Mouse (Mus musculus) embryonic facial prominence, embryonic 14.5 days (tissue): ENCODE measurements around the gene Tril. TPM values are rescaled to one million over a fixed set of nuclear protein-coding genes. Genes with fewer than 3 reads are reported as not detected.

Source experiments
- ATAC-seq: fragments of 200-750 bp; cut with Nextera tagmentation; 2 replicates; pipeline ENCODE4 v1.8.0; 2017; ENCODE audit warnings: low read depth, moderate number of reproducible peaks, moderate TSS enrichment
- DNase-seq: peaks from one replicate; pipeline ENCODE4 v3.0.0-alpha.2; 2015; ENCODE audit warnings: low spot score
- H3K27ac ChIP-seq: fragments of 300-500 bp; sonication (generic); replicated peaks from 2 replicates; pipeline ENCODE4 v1.5.1; 2014; ENCODE audit warnings: low read depth, mild to moderate bottlenecking, low read length, moderate library complexity
- H3K27me3 ChIP-seq: fragments of 300-500 bp; sonication (generic); replicated peaks from 2 replicates; pipeline ENCODE4 v1.6.1; 2014; ENCODE audit warnings: low read length; ENCODE audit not compliant: control insufficient read depth, insufficient read depth
- H3K36me3 ChIP-seq: fragments of 300-500 bp; sonication (generic); 2 replicates; pipeline ENCODE4 v1.6.1; 2014; ENCODE audit warnings: low read length, mixed read lengths; ENCODE audit not compliant: control insufficient read depth, insufficient read depth
- H3K4me1 ChIP-seq: fragments of 300-500 bp; sonication (generic); 2 replicates; pipeline ENCODE4 v1.6.1; 2014; ENCODE audit warnings: antibody characterized with exemption, low read length; ENCODE audit not compliant: control insufficient read depth, insufficient read depth
- H3K4me2 ChIP-seq: fragments of 300-500 bp; sonication (generic); 2 replicates; pipeline ENCODE4 v1.6.1; 2014; ENCODE audit warnings: low read depth, mild to moderate bottlenecking, low read length, moderate library complexity, mixed read lengths
- H3K4me3 ChIP-seq: fragments of 300-500 bp; sonication (generic); 2 replicates; pipeline ENCODE4 v1.5.1; 2014; ENCODE audit warnings: low read depth, mild to moderate bottlenecking, low read length
- H3K9ac ChIP-seq: fragments of 300-500 bp; sonication (generic); 2 replicates; pipeline ENCODE4 v1.6.1; 2014; ENCODE audit warnings: low read depth, mild to moderate bottlenecking, low read length, moderate library complexity, mixed read lengths
- H3K9me3 ChIP-seq: fragments of 300-500 bp; sonication (generic); 2 replicates; pipeline ENCODE4 v1.6.1; 2016; ENCODE audit warnings: low read length; ENCODE audit not compliant: control insufficient read depth
- WGBS: fragments of 180-500 bp; shearing (Covaris S2); extraction: QIAGEN DNeasy Blood & Tissue Kit; methylation state at CpG from one replicate; pipeline ENCODE4 v1.1.7; 2014; 5-methylcytosine and 5-hydroxymethylcytosine counted together
- polyA plus RNA-seq: library from polyadenylated mRNA; unstranded; fragments of >200 nt; fragmentation: Nextera tagmentation; extraction: Ambion mirVana; gene quantifications from 2 replicates; pipeline ENCODE4 v1.2.1, GENCODE M21; 2014

Tril gene
- polyA plus RNA-seq, 1 experiment from 2014 or later, result 27.0 TPM

DNA sequence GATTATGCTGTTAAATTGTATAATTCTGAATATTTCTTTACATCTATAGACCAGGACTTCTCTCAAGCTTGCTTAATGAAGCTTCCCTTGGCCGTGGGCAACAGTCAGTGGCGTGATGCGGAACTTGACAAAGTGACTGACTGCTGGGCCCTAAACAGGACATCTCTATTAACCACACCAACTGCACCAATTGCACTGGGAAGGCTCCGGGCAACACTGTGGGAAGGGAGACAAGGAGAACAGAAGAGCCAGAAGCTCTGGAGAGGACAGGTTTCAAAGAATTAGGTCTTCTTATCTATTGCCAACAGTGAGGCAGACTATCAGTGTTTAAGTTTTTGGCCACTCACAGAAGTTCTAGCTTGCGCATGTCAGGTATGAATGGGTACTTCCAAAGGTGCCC is 38.4 kb downstream of the Tril start:
- Histone ChIP-seq H3K4me1 (peaks cover 4% of the 10 kb centered on the region), H3K27me3 (no peaks in the 10 kb centered on the region), H3K4me3 (no peak overlapping the region), H3K36me3 (no peaks in the 10 kb centered on the region), H3K4me2 (no peak overlapping the region), H3K9ac (no peak overlapping the region), H3K9me3 (no peaks in the 10 kb centered on the region), H3K27ac (no peak overlapping the region)
- no peak for DNase-seq
- no peak for ATAC-seq
- 86% methylated on average over 5 of the region's 5 CpGs for WGBS

DNA sequence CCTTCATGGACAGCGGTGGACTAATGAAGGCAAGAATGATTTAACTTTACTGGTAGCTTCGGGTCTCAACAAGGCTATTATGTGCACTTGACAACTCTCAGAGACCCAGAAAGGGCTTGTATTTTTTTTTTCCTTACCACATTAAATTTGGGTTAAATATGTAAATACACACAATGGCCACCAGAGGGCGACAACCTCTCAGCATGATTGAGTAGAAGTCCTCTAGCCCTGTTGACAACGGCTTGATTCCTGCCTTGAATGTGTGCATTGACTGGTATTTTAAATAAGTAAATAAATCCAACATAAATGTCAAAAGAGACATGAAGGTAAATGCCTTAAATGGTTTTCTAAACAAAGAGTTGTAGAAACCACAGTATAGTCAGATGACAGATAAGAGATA is 39.5 kb downstream of the Tril start:
- ATAC-seq, result no peak
- 12% methylated on average over 4 of the region's 4 CpGs for WGBS
- Histone ChIP-seq H3K4me3 (no peak overlapping the region), H3K4me2 (no peak overlapping the region), H3K9ac (no peak overlapping the region), H3K36me3 (no peaks in the 10 kb centered on the region), H3K4me1 (peaks cover 4% of the 10 kb centered on the region), H3K27ac (no peak overlapping the region), H3K27me3 (no peaks in the 10 kb centered on the region), H3K9me3 (no peaks in the 10 kb centered on the region)
- peak; percentile 82 for DNase-seq

DNA sequence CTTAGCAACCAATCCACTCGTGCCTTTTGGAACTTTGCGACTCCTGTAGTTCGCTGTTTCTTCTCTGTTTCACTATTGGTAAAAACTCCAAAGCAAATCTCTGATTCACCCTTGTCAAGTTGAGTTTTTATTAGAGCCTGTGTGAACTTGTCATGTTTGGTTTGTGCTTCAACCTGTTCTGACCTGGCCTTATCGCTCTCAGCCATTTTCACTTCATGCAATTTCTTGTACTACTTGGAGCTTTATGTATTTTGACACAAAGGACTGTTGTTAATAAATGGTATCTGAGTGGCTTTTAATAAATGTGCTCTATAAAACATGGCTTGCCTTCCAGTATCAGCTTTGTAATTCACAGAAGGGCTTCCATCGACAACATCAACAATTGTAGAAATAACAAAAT is 40.6 kb downstream of the Tril start:
- Histone ChIP-seq H3K9me3 (no peaks in the 10 kb centered on the region), H3K4me3 (no peak overlapping the region), H3K9ac (no peak overlapping the region), H3K27ac (no peak overlapping the region), H3K27me3 (no peaks in the 10 kb centered on the region), H3K36me3 (no peaks in the 10 kb centered on the region), H3K4me1 (peaks cover 4% of the 10 kb centered on the region), H3K4me2 (no peak overlapping the region)
- 79% methylated on average over 5 of the region's 5 CpGs for WGBS
- ATAC-seq (no peak), DNase-seq (no peak)

DNA sequence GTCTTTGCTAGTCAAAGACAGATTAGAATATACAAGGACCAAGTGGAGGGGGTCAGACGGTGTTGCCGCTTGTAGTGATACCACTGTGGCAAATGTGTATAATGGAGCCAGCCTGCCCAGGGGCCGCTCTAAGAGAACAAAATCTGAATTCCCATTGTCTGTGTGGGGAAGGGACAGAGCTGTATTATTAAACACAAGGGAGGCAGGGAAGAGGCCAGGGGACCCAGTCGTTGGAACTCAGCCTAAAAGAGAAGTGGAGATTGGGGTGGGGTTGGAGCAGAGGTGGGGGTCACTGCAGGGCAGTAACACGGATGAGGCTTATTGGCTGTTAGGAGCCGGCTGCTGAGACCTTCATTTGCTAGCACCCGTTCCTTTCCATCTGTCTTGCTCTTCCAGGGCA is 41.1 kb downstream of the Tril start:
- H3K27ac ChIP-seq, result no peak overlapping the region

DNA sequence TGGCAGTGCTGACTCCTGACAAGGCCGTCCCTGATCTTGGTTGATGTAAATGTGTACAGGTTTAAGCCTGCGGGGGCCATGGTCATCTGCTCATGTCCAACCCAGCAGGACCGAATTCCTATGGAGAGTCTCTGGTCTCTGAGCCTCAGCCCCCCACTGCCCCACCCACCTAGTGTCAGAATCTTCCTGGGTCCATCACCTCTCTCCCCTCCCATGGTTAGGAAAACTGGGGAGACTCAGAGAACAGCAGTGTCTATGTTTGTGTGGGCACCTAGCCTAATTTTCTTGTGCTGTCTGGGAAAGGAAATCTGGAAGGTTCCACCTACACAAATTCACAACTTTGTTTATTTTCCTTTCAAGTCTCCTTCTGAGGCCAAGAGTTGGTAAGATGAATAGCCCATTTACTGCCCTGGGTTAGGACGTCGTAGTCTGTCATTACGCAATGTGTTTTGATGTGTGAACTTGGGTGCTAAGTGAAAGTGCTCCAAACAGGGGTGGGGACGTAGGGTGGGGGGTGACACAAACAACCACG is 42.1 kb downstream of the Tril start:
- no peak for DNase-seq
- no peak overlapping the region for H3K4me2 ChIP-seq
- WGBS, result 64% methylated on average over 8 of the region's 8 CpGs
- no peak for ATAC-seq
- H3K4me3 ChIP-seq, result no peak overlapping the region
- H3K9me3 ChIP-seq, result no peaks in the 10 kb centered on the region
- H3K27me3 ChIP-seq, result no peaks in the 10 kb centered on the region
- no peaks in the 10 kb centered on the region for H3K36me3 ChIP-seq
- no peak overlapping the region for H3K27ac ChIP-seq
- H3K9ac ChIP-seq, result no peak overlapping the region
- H3K4me1 ChIP-seq, result peaks cover 4% of the 10 kb centered on the region

More for the DNA sequence above, 41.1 kb downstream of the Tril start:
- 56% methylated on average over 7 of the region's 7 CpGs for WGBS
- Histone ChIP-seq H3K4me2 (no peak overlapping the region), H3K4me1 (peaks cover 4% of the 10 kb centered on the region), H3K36me3 (no peaks in the 10 kb centered on the region), H3K27me3 (no peaks in the 10 kb centered on the region), H3K4me3 (no peak overlapping the region), H3K9me3 (no peaks in the 10 kb centered on the region), H3K9ac (no peak overlapping the region)
- no peak for DNase-seq
- ATAC-seq, result no peak

DNA sequence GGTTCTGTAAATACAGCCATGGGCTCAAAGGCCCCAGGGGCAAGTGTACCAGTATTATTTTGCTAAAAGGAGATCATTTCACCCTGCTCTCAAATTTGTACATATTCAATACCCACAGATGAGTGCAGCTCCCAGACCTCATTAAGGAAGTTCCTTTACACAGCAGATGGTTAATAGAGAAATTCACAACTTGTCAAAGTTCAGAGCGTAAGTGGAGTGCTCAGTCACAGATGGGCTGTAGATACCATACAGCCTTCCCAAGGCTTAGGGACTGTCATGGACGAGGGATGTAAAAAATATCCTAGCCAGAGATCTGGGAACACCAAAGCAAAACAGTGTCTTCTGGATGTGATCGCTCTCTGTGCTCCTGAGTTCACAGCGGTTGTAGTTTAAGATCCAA is 52.4 kb downstream of the Tril start:
- no peak overlapping the region for H3K9ac ChIP-seq
- 96% methylated on average over 4 of the region's 4 CpGs for WGBS
- DNase-seq (no peak), ATAC-seq (no peak)
- H3K4me3 ChIP-seq, result no peak overlapping the region
- no peaks in the 10 kb centered on the region for H3K4me1 ChIP-seq
- no peaks in the 10 kb centered on the region for H3K9me3 ChIP-seq
- no peak overlapping the region for H3K27ac ChIP-seq
- H3K4me2 ChIP-seq, result no peak overlapping the region
- no peaks in the 10 kb centered on the region for H3K27me3 ChIP-seq
- no peaks in the 10 kb centered on the region for H3K36me3 ChIP-seq

DNA sequence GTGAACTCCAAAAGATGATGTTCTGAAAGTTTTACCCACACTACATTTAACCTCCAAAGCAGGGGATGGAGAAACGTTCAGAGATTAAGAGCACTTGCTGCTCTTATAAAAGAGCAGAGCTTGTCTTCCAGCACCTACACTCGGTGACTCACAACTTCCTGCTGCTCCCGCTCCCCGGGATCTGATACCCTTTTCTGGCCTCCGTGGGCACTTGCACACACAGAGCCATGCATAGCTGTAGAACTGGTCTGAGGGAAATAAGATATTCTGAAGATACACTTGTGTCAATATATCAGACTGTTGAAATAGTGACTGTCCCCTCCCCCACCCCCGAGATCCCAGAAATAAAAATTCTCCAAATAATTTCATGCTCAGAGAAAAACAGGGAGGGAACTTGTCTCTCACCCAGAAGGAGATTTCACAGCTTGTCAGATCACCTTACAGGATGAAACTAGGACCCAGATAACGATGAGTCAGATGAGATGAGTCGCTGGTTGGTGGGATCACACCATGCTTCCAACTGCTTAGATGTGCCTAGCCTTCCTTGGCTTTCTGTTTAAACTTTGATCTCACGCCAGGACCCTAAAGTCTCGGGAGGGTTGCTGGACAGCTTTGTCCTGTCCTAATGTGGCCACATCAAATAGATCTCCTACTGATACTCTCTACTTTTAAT is 54.3 kb downstream of the Tril start:
- Histone ChIP-seq H3K9me3 (no peaks in the 10 kb centered on the region), H3K27ac (no peak overlapping the region), H3K36me3 (no peaks in the 10 kb centered on the region), H3K4me1 (no peaks in the 10 kb centered on the region; the same call in 1 of the 2 replicates), H3K4me3 (no peak overlapping the region), H3K4me2 (no peak overlapping the region), H3K9ac (no peak overlapping the region), H3K27me3 (no peaks in the 10 kb centered on the region)
- ATAC-seq, result no peak
- WGBS, result 45% methylated on average over 10 of the region's 10 CpGs
- peak; percentile 68 for DNase-seq

DNA sequence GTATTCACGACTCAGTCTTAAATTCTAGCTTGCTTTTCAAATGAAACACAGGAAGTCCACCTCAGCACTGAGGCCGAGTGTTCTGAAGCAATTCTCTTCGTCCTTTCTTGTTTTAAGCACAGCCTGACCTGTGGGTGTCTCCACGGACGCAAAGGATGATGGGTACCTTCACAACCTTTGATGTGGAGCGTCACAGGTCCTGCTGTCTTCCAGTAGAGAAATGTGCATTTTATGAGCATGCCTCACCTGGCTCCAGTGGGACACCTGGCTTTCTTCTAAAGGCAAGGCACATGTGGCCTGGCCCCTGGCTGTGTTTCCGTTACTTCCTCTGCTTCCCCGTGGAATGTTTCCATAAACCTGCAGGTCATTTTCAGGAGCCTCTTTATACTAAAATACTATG is 54.9 kb downstream of the Tril start:
- no peak overlapping the region; the same call in 1 of the 2 replicates for H3K27ac ChIP-seq
- H3K4me2 ChIP-seq, result no peak overlapping the region
- no peaks in the 10 kb centered on the region for H3K36me3 ChIP-seq
- ATAC-seq (no peak), DNase-seq (no peak)
- H3K9me3 ChIP-seq, result no peaks in the 10 kb centered on the region
- H3K27me3 ChIP-seq, result no peaks in the 10 kb centered on the region
- no peak overlapping the region for H3K4me3 ChIP-seq
- H3K4me1 ChIP-seq, result peaks cover 6% of the 10 kb centered on the region
- 48% methylated on average over 8 of the region's 8 CpGs for WGBS
- H3K9ac ChIP-seq, result no peak overlapping the region
